Mouse (Mus musculus): ENCODE results near the gene Hist1h2ad. TPM values are rescaled to one million over a fixed set of nuclear protein-coding genes. Genes with fewer than 3 reads are reported as not detected.
A peak's percentile ranks its signal among the peaks of the same experiment; 100 is the strongest.
"Not testable (repeated sequence)": the region's sequence is repeated elsewhere in the genome, so short reads cannot be mapped to it uniquely, and the experiment has no call there.

Hist1h2ad gene
- polyA plus RNA-seq, 1 experiment = 8.3 TPM

DNA sequence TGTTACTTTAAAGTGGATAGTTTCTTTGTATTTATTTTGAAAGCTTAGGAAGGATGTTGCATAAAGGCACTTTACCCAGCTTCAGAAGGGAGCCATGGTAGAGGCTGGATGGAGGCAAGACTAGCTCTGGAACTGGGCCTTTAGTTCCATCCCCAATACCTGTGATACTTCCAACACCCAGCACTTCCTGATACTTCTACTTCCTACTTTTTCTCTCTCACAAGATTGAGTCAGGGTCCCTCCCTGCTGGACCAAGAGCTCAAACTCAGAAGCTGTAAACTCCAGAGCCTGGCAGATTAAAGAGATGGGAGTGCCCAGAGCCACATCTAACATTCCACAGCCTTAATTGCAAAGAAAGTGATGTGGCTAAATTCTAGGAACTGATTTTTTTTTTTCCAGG lies 10.2 kb downstream of the Hist1h2ad start:
- H3K27me3 ChIP-seq (ENCODE audit: control insufficient read depth) = no peaks in the 10 kb centered on the region
- peak overlapping the region; percentile 67 for H3K4me3 ChIP-seq (replicated peaks)
- no peaks in the 10 kb centered on the region for H3K9me3 ChIP-seq (ENCODE audit: control insufficient read depth, low read length)
- TF ChIP-seq GATA1 (IDR thresholded peaks at IDR 0.05; ENCODE audit: low read length) (no peak), TAL1 (IDR thresholded peaks at IDR 0.05; ENCODE audit: low read length) (no peak)
- peaks cover 7% of the 10 kb centered on the region for H3K36me3 ChIP-seq (ENCODE audit: control insufficient read depth)
- H3K4me1 ChIP-seq (ENCODE audit: control insufficient read depth) = peaks cover 74% of the 10 kb centered on the region

DNA sequence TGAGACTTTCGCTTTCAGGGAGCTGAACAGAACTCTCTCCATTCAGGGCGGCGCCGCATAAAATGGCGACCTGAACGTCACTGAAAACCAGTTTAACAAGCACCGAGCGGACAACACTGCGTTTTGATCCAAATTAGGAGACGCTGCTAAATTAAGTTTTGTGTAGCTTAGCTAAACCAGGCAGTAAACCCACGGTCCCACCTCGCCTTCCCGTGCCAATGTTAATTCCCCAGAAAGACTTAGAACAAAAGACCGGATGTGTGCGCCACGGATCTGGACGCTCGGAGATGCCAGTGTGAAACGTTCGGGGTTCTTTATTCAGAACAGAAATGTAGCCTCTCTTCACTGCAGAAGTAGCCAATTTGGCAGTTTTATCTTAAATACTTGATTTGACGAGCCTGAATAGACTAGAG lies 10.9 kb downstream of the Hist1h2ad start:
- Histone ChIP-seq H3K9me3 (ENCODE audit: control insufficient read depth, low read length) (no peaks in the 10 kb centered on the region), H3K4me3 (replicated peaks) (peak overlapping the region; percentile 67), H3K4me1 (ENCODE audit: control insufficient read depth) (peaks cover 71% of the 10 kb centered on the region), H3K36me3 (ENCODE audit: control insufficient read depth) (peaks cover 4% of the 10 kb centered on the region; the same call in 1 of the 2 replicates), H3K27me3 (ENCODE audit: control insufficient read depth) (no peaks in the 10 kb centered on the region)
- TF ChIP-seq TAL1 (IDR thresholded peaks at IDR 0.05; ENCODE audit: low read length) (no peak), GATA1 (IDR thresholded peaks at IDR 0.05; ENCODE audit: low read length) (no peak)

DNA sequence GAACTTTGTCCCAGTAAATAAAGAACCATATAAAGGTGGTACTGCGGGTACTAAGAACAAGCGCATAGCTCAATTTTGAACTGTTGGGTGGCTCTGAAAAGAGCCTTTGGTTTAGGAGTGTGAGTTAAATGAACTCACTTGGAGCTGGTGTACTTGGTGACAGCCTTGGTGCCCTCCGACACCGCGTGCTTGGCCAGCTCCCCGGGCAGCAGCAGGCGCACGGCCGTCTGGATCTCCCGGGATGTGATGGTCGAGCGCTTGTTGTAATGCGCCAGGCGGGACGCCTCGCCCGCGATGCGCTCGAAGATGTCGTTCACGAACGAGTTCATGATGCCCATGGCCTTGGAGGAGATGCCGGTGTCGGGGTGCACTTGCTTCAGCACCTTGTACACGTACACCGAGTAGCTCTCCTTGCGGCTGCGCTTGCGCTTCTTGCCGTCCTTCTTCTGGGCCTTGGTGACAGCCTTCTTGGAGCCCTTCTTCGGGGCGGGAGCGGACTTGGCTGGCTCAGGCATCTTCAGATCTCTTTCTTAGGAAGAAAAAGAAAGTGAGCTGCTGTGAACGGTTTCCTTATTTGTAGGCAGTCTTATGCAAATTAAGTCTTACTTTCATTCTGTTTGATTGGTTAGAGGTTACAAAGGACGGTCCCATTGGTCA lies 11.4 kb downstream of the Hist1h2ad start:
- not testable (repeated sequence) for H3K9me3 ChIP-seq (ENCODE audit: control insufficient read depth, low read length); H3K27me3 ChIP-seq (ENCODE audit: control insufficient read depth); H3K36me3 ChIP-seq (ENCODE audit: control insufficient read depth)
- Histone ChIP-seq H3K4me1 (ENCODE audit: control insufficient read depth) (peaks cover 67% of the 10 kb centered on the region), H3K4me3 (replicated peaks) (peak overlapping the region; percentile 67)

DNA sequence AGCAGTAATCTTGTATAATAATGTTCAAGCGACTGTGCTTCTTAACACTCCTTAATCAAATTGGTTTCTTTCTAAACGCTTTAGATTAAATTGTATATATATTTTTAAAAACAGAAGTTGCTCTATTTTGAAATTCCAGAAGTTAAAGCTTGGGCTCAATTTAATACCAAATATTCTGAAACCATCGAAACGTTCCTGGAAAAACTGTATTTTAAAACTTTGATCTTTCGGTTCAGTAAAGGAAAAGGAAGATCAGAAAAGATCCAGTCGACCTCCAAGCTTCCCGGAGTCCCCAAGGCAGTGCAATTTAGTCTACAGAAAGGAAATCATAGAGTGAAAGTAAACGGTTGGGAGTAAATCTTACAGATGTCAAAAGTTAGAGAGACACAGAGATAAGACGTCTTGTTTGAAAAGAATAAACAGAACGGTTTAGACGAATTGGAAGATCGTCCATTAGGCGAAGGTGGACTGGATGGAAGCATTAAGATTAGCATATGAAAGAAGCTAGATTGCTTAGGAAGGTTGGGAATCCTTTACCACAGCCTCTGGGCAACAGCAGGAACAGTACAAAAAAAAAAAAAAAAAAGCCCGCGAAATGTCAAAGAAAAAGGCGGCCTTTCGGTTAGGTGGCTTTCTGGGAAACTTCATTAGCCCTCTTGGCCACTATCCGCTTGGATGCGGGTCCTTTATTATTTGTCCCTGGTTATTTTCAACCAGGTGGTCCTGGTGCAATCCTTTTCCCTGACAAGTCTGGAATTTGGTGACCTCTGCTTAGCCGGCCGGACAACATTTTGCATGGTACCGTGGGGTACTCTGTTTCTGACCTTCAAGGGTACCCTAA lies 12.1 kb downstream of the Hist1h2ad start:
- Histone ChIP-seq H3K9me3 (ENCODE audit: control insufficient read depth, low read length) (no peaks in the 10 kb centered on the region), H3K4me1 (ENCODE audit: control insufficient read depth) (peaks cover 61% of the 10 kb centered on the region), H3K27me3 (ENCODE audit: control insufficient read depth) (no peaks in the 10 kb centered on the region), H3K36me3 (ENCODE audit: control insufficient read depth) (peaks cover 4% of the 10 kb centered on the region; the same call in 1 of the 2 replicates), H3K4me3 (replicated peaks) (peak overlapping the region; percentile 67)
- TF ChIP-seq TAL1 (IDR thresholded peaks at IDR 0.05; ENCODE audit: low read length) = no peak
- no peak for TF ChIP-seq GATA1 (IDR thresholded peaks at IDR 0.05; ENCODE audit: low read length)

DNA sequence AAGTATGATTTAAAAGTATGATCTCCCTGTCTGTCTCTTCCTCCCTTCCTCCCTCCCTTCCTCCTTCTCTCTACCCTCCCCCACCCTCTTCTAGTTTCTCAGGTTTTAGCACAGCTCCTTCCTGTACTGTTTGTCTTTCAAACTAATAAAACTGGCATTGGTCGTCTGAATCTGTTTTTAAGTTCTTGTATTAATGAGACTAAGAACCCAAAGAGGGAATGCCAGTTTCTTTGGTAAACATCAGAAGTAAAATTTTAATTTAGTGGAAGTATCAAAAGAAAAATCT lies 12.7 kb downstream of the Hist1h2ad start:
- Histone ChIP-seq H3K27me3 (ENCODE audit: control insufficient read depth) (no peaks in the 10 kb centered on the region), H3K36me3 (ENCODE audit: control insufficient read depth) (peaks cover 6% of the 10 kb centered on the region), H3K4me3 (replicated peaks) (peak overlapping the region; percentile 67), H3K4me1 (ENCODE audit: control insufficient read depth) (peaks cover 58% of the 10 kb centered on the region), H3K9me3 (ENCODE audit: control insufficient read depth, low read length) (peaks cover 2% of the 10 kb centered on the region; the same call in 1 of the 2 replicates)
- TF ChIP-seq TAL1 (IDR thresholded peaks at IDR 0.05; ENCODE audit: low read length) (no peak), GATA1 (IDR thresholded peaks at IDR 0.05; ENCODE audit: low read length) (no peak)

DNA sequence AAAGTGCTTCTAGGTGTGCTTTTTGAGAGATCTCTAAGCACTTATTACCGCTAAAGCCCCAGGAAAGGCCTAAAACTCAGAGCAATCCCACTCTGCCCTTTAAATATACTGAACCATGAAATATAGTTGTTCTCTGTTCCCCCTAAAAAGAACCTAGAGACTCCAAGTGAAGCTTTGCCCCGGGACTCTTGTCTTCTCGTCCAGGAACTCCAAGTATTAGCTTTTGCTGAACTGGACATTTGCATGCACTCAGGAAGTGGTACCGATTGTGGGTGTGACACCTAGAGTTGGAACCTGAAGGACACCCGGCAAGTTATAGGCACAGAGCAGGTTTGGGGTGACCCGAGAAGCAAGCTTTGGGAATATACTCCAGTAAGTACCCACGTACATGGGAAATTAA lies 17.0 kb downstream of the Hist1h2ad start:
- TF ChIP-seq GATA1 (IDR thresholded peaks at IDR 0.05; ENCODE audit: low read length) (no peak), TAL1 (IDR thresholded peaks at IDR 0.05; ENCODE audit: low read length) (no peak)
- Histone ChIP-seq H3K36me3 (ENCODE audit: control insufficient read depth) (peaks cover 5% of the 10 kb centered on the region), H3K9me3 (ENCODE audit: control insufficient read depth, low read length) (peaks cover 3% of the 10 kb centered on the region; the same call in 1 of the 2 replicates), H3K4me1 (ENCODE audit: control insufficient read depth) (peaks cover 69% of the 10 kb centered on the region), H3K4me3 (replicated peaks) (no peak overlapping the region), H3K27me3 (ENCODE audit: control insufficient read depth) (no peaks in the 10 kb centered on the region)

DNA sequence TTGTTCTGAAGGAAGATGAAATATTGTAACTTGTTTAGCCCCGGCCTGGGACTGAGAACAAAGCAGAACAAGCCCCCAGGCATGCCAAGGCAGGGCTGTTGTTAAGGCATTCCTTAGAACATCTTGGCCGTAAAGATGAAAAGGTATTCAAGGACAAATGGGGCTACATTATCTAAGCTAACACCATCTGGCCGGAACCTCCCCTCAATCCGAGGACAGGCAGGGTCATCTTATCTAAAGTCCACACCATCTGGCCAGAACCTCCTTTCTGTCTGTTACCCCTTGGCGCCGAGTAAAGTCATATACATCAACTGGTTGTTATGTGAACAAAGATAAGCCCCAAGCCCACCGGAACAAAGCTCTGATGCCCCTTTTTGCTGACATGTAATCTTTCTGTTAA lies 17.7 kb downstream of the Hist1h2ad start:
- H3K4me3 ChIP-seq (replicated peaks); H3K27me3 ChIP-seq (ENCODE audit: control insufficient read depth); H3K9me3 ChIP-seq (ENCODE audit: control insufficient read depth, low read length); H3K36me3 ChIP-seq (ENCODE audit: control insufficient read depth): not testable (repeated sequence)
- H3K4me1 ChIP-seq (ENCODE audit: control insufficient read depth) = peaks cover 69% of the 10 kb centered on the region

DNA sequence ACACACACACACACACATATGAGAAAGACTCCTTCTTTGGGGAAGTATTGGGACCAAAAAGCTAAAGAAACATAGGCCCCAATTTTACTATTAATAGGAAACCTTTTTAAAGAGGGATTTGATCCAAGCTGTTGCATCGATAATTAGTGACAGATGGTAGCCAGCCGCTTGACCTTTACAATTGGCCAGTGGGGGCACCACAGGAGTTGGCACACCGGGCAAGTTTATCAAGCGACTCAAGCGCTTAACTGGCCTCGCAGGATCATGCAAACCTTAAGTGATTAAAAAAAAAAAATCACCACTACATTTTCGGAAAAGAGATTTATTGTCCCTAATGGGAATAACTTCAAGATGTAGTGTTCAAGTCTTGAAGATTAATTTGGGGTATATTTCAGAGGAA lies 18.4 kb downstream of the Hist1h2ad start:
- no peaks in the 10 kb centered on the region for H3K27me3 ChIP-seq (ENCODE audit: control insufficient read depth)
- peaks cover 11% of the 10 kb centered on the region for H3K36me3 ChIP-seq (ENCODE audit: control insufficient read depth)
- H3K4me3 ChIP-seq (replicated peaks) = no peak overlapping the region
- H3K4me1 ChIP-seq (ENCODE audit: control insufficient read depth) = peaks cover 73% of the 10 kb centered on the region
- TF ChIP-seq GATA1 (IDR thresholded peaks at IDR 0.05; ENCODE audit: low read length) (no peak), TAL1 (IDR thresholded peaks at IDR 0.05; ENCODE audit: low read length) (no peak)
- H3K9me3 ChIP-seq (ENCODE audit: control insufficient read depth, low read length) = peaks cover 3% of the 10 kb centered on the region; the same call in 1 of the 2 replicates

DNA sequence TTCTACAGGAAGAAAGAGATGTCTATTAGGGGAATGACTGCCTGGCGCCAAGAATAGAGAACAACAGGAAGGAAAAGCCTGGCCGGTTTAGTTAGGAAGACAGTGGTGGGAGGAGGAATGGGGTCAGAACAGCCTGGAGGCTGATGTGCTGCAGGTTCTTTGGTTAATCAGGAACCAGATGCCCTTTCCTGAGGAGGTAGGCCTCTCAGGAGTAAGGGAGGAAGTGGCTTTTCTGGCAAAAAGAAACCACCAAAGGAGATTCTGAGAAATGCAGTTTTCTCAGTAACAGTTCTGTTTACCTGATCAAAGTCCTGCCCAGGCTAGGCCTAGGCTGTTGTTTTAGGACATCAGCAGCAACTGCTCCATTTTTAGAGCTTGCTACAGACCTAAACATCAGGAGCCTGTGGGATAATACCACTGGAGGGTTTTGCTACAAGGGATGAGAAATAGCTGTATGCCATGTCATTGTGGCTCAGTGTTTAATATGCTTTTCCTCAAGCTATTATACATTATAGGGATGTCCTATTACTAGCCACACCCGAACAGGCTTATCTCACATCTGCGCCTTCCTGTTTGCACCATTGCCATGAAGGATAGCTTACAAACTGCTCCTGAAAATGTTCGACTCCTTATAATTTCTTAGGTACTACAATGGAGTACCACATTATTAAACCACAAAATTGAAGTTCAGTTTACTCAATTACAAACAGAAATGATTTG lies 19.0 kb downstream of the Hist1h2ad start:
- Histone ChIP-seq H3K4me3 (replicated peaks) (no peak overlapping the region), H3K27me3 (ENCODE audit: control insufficient read depth) (no peaks in the 10 kb centered on the region), H3K9me3 (ENCODE audit: control insufficient read depth, low read length) (peaks cover 3% of the 10 kb centered on the region; the same call in 1 of the 2 replicates), H3K36me3 (ENCODE audit: control insufficient read depth) (peaks cover 11% of the 10 kb centered on the region), H3K4me1 (ENCODE audit: control insufficient read depth) (peaks cover 74% of the 10 kb centered on the region)
- TF ChIP-seq TAL1 (IDR thresholded peaks at IDR 0.05; ENCODE audit: low read length) = no peak
- peak; percentile 59 for TF ChIP-seq GATA1 (IDR thresholded peaks at IDR 0.05; ENCODE audit: low read length)

Measured in erythroblast, embryonic 14.5 days (primary cell).